Mouse (Mus musculus) cortical plate, adult 2 months (tissue): ENCODE data around the gene Pomt2. TPM values are rescaled to one million over a fixed set of nuclear protein-coding genes. Genes with fewer than 3 reads are reported as not detected.
A peak's percentile ranks its signal among the peaks of the same experiment; 100 is the strongest.

Experiments
- H3K27ac ChIP-seq: fragments of 200-500 bp; 2 replicates; pipeline ENCODE4 v1.5.1; 2012; ENCODE audit warnings: low read length, control low read depth, inconsistent platforms; ENCODE audit not compliant: insufficient read depth
- H3K4me1 ChIP-seq: fragments of 200-500 bp; 2 replicates; pipeline ENCODE4 v1.6.1; 2011; ENCODE audit warnings: low read length; ENCODE audit not compliant: control insufficient read depth, insufficient read depth
- H3K4me3 ChIP-seq: fragments of 200-500 bp; 2 replicates; pipeline ENCODE4 v1.5.1; 2011; ENCODE audit warnings: mild to moderate bottlenecking, low read length, control low read depth; ENCODE audit not compliant: insufficient read depth
- CTCF ChIP-seq: fragments of 200-500 bp; IDR thresholded peaks from 2 replicates; pipeline ENCODE4 v1.5.1; 2011; ENCODE audit warnings: mild to moderate bottlenecking, control low read depth, low read length; ENCODE audit not compliant: insufficient read depth; ENCODE audit errors: extremely low read depth
- POLR2A ChIP-seq: fragments of 200-500 bp; IDR thresholded peaks from 2 replicates; pipeline ENCODE4 v1.6.1; 2011; ENCODE audit warnings: mild to moderate bottlenecking, low read length, control low read depth; ENCODE audit not compliant: insufficient read depth; ENCODE audit errors: extremely low read depth
- polyA plus RNA-seq: library from polyadenylated mRNA; depleted of rRNA; stranded (reverse); fragments of >200 nt; gene quantifications from 2 replicates; pipeline ENCODE4 v1.2.3, GENCODE M21; 2012

The Pomt2 gene
- polyA plus RNA-seq, 1 experiment, result 19.0 TPM

GRCm38 (mm10) chr12:87149471-87149870 is 1.7 kb upstream of the Pomt2 start:
- TF ChIP-seq POLR2A (no peak), CTCF (no peak)
- no peak overlapping the region for H3K27ac ChIP-seq
- H3K4me3 ChIP-seq, result no peak overlapping the region
- H3K4me1 ChIP-seq, result peaks cover 2% of the 10 kb centered on the region; the same call in 1 of the 2 replicates

GRCm38 (mm10) chr12:87148136-87148535 is 368 bp upstream of the Pomt2 start:
- peak overlapping the region; percentile 26 for H3K27ac ChIP-seq
- no peak for TF ChIP-seq POLR2A
- TF ChIP-seq CTCF, result no peak
- peaks cover 2% of the 10 kb centered on the region; the same call in 1 of the 2 replicates for H3K4me1 ChIP-seq
- peak overlapping the region; percentile 70 for H3K4me3 ChIP-seq

DNA sequence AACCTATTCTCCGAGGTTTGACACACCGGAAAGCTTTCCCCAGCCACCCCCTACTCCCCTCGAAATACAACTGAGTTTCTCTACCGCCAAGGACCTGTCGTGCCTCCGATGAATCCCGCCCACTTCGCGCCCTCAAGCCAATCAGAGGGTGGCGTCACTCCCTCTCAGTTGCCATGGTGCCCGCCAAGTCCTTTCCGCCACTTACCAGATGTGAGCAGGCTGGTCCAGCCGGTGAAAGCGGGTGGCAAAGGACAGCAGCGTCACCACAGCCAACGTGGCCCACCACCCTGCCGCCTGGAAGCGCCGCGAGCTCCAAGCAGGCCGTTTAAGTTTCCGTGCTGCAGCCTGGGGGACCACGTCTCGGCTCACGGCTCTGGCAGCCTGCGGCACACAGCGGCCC is 802 bp downstream of the Pomt2 start, which contains the start of gene Gstz1:
Gstz1 (plus strand) TSS at position 200 of the 400 bp plus-strand sequence.
- TF ChIP-seq POLR2A (peak; percentile 32; the same call in 1 of the 2 replicates), CTCF (no peak)
- Histone ChIP-seq H3K4me3 (peak within 1 kb of the TSS; percentile 70), H3K4me1 (peaks cover 2% of the 10 kb centered on the region; the same call in 1 of the 2 replicates), H3K27ac (peak within 1 kb of the TSS; percentile 91)

- TF ChIP-seq POLR2A, result no peak
- no peak for TF ChIP-seq CTCF
- Histone ChIP-seq H3K27ac (no peak overlapping the region), H3K4me3 (no peak overlapping the region), H3K4me1 (peaks cover 2% of the 10 kb centered on the region; the same call in 1 of the 2 replicates)
Measured at GRCm38 (mm10) chr12:87142156-87142555, 5.6 kb downstream of the Pomt2 start.

DNA sequence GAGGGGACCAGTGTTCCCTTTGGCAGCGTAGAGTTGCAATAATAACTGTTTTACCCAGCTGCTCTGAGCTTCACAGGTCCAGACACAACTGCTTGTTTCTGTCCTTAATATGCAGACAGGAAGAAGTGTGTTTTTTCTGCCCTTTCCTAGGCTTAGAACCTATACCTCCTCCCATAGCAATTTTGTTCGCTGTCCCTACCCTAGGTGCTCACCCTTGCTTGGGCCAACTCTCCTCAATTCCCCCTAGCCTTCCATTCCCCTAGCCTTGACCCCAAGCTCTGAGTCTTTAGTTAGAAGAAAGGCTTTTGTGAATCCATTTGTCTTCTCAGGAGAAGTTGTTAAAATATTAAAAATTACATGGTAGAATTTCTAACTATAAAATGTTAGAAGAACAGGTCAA is 9.0 kb downstream of the Pomt2 start:
- no peak for TF ChIP-seq CTCF
- TF ChIP-seq POLR2A, result no peak
- H3K4me3 ChIP-seq, result no peak overlapping the region
- no peaks in the 10 kb centered on the region for H3K4me1 ChIP-seq
- no peak overlapping the region for H3K27ac ChIP-seq

DNA sequence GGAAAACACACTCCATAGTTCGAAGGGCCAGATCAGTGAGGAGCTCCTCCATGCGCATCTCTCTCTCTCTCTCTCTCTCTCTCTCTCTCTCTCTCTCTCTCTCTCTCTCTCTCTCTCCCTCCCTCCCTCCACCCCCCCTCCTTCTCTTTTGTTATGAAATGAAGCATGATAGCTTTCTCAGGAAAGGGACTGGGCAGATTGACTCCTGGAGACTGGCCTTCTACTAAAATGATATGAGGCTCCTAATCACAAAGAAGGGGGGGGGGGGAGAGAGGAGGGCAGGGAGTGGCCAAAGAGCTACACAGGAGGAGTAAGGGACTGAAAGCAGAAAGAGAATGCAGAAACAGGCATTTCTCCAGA is 9.4 kb downstream of the Pomt2 start:
- no peaks in the 10 kb centered on the region for H3K4me1 ChIP-seq
- no peak overlapping the region for H3K27ac ChIP-seq
- H3K4me3 ChIP-seq, result no peak overlapping the region
- TF ChIP-seq POLR2A, result no peak
- no peak for TF ChIP-seq CTCF

GRCm38 (mm10) chr12:87137439-87138341 is 10.1 kb downstream of the Pomt2 start:
- TF ChIP-seq POLR2A (no peak), CTCF (no peak)
- Histone ChIP-seq H3K4me3 (no peak overlapping the region), H3K27ac (no peak overlapping the region), H3K4me1 (no peaks in the 10 kb centered on the region)

GRCm38 (mm10) chr12:87132784-87133183 is 15.0 kb downstream of the Pomt2 start:
- TF ChIP-seq POLR2A, result no peak
- TF ChIP-seq CTCF, result no peak
- Histone ChIP-seq H3K27ac (no peak overlapping the region), H3K4me3 (no peak overlapping the region), H3K4me1 (no peaks in the 10 kb centered on the region)

GRCm38 (mm10) chr12:87132210-87132609 is 15.6 kb downstream of the Pomt2 start:
- no peaks in the 10 kb centered on the region for H3K4me1 ChIP-seq
- no peak overlapping the region for H3K4me3 ChIP-seq
- no peak overlapping the region for H3K27ac ChIP-seq
- TF ChIP-seq CTCF (no peak), POLR2A (no peak)

DNA sequence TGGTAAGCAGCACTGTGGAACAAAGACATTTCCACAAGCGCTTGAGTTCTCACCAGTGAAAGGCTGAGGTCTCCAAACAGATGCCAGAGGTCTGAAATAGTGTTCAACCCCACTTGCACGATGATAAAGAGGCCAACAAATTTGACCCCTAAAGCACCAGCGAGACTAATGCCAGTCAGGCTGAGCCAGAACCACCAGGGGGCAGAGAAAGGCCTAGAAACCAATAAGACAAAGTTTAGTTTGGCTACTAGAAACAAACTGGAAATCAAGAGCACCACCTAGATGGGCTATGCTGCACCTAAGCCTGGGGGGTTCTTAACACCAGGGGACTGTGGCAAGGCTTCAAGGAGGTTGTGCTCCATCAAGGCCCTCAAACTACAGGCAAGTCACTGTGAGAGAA is 16.1 kb downstream of the Pomt2 start:
- no peak overlapping the region for H3K27ac ChIP-seq
- H3K4me1 ChIP-seq, result no peaks in the 10 kb centered on the region
- TF ChIP-seq POLR2A, result no peak
- TF ChIP-seq CTCF, result peak; percentile 42
- no peak overlapping the region for H3K4me3 ChIP-seq
